Mouse (Mus musculus) NIH3T3 (cell line): Measurements from ENCODE around the gene Gm21977.
"Not testable (repeated sequence)": the region's sequence is repeated elsewhere in the genome, so short reads cannot be mapped to it uniquely, and the experiment has no call there.

Source experiments
- DNase-seq: peaks from one replicate; pipeline ENCODE4 v3.0.0-alpha.2; 2012; ENCODE audit warnings: low read depth

Gene Gm21977

DNA sequence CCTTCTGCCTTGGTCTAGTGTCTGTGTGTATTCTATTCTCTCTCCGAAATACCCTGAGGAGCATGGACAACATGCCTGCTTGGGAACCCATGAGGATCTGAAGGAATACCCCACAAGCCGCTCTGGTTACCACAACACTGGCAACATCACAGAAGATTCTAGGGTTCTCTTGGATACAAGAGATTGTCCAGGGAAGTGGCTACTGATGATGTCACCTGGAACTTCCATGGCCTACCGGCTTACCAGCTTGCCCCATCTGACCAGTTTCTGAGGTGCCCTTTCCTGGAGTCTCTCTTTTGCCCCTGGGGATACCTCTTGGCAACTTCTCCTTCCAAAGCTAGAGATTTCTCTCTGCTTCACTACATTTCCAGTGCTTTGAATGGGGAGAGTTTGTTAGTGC, at the start of gene Gm21977:
TSS of gene Gm21977 (minus strand) at position 101 of the 400 bp plus-strand sequence.
- DNase-seq: not testable (repeated sequence)
